Mouse (Mus musculus) ES-Bruce4 (cell line): ENCODE data around the gene Hs3st3a1.

ENCODE experiments used
- CTCF ChIP-seq: IDR thresholded peaks from one replicate; pipeline ENCODE4 v1.8.1; 2011; ENCODE audit warnings: low read depth, low read length
- EP300 ChIP-seq: IDR thresholded peaks from 2 replicates; pipeline ENCODE4 v1.6.1; 2011; ENCODE audit warnings: low read depth, low read length; ENCODE audit not compliant: insufficient read depth
- POLR2A ChIP-seq: IDR thresholded peaks from one replicate; pipeline ENCODE4 v1.8.1; 2011; ENCODE audit warnings: low read length; ENCODE audit not compliant: insufficient read depth

DNA sequence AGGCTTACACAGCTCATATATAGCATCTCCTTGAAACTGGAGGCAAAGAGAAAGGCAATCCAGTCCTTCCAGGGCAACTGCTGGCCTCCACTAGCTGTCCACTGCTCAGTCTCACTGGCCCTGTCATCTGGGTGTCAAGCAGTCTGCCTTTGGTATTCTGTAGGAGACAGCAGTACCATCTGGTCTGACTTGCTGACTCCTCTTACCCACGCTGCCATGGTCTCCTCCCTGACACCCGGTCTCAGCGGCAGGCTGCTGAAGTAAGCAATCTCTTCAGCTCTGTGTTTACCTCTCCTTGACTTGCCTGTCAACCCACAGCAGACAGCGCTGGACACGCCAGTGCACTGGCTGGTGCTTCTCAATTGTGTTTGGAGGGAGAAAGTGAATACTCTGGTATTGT lies 109.1 kb downstream of the Hs3st3a1 start:
- no peak for TF ChIP-seq CTCF
- TF ChIP-seq POLR2A, result no peak
- no peak for TF ChIP-seq EP300
